Mouse (Mus musculus) lung, postnatal 36 days (tissue): Measurements from ENCODE around the gene Serinc4.

Experiments used
- DNase-seq: peaks from one replicate; pipeline ENCODE4 v3.0.0; 2022; ENCODE audit warnings: mixed read lengths

Serinc4 gene

GRCm38 (mm10) chr2:121447006-121447405 lies 9.6 kb downstream of the Serinc4 start:
- DNase-seq, result no peak

GRCm38 (mm10) chr2:121446506-121446905 lies 10.1 kb downstream of the Serinc4 start:
- DNase-seq, result no peak

DNA sequence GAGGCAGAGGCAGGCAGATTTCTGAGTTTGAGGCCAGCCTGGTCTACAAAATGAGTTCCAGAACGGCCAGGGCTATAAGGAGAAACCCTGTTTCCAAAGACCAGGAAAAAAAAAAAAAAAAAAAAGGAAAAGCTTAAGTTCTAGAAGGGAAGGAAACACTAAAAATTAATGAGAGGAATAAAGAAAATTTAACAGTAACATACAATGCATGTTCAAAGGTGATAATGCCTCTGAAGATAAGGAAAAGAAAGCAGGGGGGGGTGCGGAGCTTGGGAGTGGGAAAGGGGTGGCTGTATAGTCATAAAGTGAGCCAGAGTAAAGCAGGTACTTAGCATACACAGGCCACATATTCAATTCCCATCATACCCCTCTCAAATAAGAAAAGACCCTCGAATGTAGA lies 11.5 kb downstream of the Serinc4 start:
- no peak for DNase-seq

GRCm38 (mm10) chr2:121444178-121444577 lies 12.4 kb downstream of the Serinc4 start, which contains the start of gene Ell3:
TSS of gene Ell3 (minus strand) at chr2:121444278.
- no peak for DNase-seq

- DNase-seq, result peak; percentile 9
These were observed 13.6 kb downstream of the Serinc4 start for GRCm38 (mm10) chr2:121443068-121443349.

- peak; percentile 90 for DNase-seq
These were observed 14.1 kb downstream of the Serinc4 start for GRCm38 (mm10) chr2:121442259-121443067.

- peak; percentile 10 for DNase-seq
These were observed 14.8 kb downstream of the Serinc4 start for GRCm38 (mm10) chr2:121441800-121442199.

DNA sequence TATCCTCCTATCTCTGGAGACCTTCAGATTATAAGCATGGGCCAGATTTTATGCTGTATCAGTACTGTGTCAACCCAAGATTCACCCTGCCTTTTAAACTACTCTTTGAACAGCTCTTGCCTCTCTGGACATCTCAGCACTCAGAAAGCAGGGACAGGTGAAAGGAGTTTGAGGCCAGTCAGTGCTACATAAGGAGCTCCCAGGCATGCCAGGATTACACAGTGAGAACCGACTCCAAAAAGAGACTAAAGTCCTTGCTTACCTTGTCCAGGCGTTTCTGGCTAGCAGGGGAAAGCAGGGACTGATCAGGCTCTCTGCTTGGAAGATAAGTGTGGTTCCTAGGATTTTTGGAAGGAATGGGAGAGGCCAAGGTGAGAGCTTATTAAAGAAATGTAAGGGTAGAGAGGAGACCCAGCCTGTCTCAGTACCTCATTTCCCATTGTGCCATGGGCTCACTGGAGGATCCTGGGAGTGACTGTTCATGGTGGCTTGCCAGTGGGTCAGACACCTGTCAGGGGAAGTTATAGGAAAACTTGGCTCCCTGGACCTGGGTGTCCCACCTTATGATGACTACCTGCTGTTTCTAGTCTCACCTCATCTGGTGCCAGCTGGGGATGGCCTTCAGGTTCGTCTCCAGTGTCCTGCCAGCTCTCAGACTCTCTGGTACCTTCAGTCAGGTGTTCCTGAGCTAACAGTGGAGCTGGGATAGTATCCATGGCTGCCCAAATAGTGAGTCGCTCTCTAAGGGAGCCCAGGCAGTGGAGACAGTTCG lies 15.6 kb downstream of the Serinc4 start:
- DNase-seq, result no peak

DNA sequence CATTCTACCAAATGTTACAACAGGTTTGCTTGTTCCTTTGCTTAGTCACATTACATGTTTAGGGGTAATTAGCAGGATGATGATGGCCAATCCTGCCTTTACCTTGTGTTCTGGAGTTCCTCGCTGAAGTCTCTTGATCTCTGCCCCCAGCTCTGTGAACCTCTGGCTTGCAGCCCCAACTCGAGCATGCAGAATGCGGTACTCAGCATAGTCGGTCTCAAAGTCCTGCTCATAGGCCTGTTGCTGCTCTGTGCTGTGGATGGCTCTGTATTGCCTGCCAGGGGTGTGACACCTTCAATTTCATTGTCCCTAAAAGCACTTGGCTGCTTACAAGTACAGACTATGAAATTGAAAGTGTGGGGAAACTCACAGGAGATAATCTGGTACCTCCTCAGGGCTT lies 16.8 kb downstream of the Serinc4 start:
- no peak for DNase-seq

DNA sequence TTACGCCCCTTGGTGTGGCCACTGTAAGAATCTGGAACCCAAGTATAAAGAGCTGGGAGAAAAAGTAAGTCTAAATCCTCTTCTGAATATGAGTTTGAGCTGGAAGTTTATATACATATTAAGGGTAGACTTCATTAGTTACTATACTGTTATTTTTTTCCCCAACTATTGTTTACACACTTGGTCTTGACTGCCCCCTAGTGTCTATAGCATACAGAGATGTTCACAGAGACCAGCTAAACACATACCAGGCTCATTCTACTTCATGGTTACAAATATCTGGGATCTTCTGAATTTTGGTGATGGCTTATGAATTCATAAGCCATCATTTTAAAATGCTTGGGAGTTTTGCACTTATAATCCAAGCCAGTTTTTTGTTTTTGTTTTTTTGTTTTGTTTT lies 21.7 kb downstream of the Serinc4 start:
- DNase-seq, result peak; percentile 65

DNA sequence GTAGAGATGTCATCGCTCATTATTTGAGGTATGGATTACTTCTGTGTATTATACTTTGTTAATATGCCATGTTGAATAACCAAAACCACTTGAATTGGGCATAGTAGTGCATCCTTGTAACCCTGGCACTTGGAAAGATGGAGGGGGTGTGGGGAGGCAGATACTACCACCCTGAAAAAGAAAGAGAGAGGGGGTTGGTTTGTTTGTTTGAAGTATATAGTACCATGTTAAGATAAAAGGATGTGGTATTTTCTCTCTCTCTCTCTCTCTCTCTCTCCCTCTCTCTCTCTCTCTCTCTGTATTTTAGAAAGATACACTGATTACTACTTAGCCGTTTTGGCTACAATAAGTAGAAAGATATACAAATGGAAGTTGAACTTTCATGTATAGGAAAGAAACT lies 30.7 kb downstream of the Serinc4 start:
- DNase-seq, result no peak

- DNase-seq, result no peak
These were observed 33.4 kb downstream of the Serinc4 start for GRCm38 (mm10) chr2:121423166-121423565.

- no peak for DNase-seq
These were observed 38.1 kb downstream of the Serinc4 start for GRCm38 (mm10) chr2:121418476-121418875.

DNA sequence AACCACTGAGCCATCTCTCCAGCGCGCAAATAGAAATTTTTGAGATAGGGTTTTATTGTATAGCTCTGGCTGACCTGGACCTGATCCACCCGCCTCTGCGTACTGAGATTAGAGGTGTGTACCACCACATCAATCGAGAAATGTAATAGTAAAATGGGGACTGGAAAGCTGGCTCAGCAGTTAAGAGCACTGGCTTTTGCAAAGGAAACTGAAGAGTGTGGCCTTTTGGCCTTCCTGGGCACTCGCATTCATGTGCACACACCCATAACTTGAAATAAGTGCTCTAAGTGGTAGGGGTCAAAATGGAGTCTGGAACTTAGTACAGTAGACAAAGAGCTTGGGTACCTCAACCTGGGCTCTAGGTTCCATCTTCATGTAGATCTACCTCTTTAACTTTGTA lies 40.2 kb downstream of the Serinc4 start:
- no peak for DNase-seq

DNA sequence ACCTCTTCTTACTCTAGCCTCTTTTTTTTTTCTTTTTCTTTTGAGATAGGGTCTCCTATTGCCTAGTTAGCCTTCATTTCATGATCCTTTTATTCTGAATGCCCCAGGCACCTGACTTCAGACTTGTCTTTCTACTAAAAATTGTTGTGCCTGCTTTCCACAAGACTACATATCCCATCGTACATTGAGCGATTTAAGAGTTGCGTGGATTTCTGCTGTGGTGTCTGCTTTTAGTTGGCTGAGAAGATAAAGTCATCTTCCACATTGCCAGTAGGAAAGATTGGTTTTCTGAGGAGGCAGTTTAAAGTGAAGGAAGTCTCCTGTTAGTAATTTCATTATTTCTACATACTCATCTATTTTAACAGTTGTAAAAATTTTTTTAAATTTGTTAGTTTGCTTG lies 41.0 kb downstream of the Serinc4 start:
- no peak for DNase-seq

DNA sequence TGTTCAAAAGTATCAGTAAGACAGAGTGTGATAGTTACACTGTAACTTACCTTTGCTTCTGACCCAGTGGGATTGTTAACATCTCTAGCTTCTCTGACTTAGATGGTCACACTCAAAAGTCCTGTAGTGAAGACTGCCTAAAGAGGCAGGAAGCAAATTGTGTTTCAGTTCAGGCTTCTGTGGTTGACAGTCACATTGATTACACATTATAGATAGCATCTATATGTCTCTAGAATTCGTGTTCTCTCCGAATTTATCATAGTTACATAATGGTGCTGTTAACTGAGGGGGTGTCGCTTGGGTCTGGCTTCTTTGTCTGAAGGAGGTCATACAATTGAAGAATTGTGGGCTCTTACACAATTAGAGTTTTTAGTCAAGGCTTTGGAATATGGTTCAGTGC lies 41.5 kb downstream of the Serinc4 start:
- no peak for DNase-seq

DNA sequence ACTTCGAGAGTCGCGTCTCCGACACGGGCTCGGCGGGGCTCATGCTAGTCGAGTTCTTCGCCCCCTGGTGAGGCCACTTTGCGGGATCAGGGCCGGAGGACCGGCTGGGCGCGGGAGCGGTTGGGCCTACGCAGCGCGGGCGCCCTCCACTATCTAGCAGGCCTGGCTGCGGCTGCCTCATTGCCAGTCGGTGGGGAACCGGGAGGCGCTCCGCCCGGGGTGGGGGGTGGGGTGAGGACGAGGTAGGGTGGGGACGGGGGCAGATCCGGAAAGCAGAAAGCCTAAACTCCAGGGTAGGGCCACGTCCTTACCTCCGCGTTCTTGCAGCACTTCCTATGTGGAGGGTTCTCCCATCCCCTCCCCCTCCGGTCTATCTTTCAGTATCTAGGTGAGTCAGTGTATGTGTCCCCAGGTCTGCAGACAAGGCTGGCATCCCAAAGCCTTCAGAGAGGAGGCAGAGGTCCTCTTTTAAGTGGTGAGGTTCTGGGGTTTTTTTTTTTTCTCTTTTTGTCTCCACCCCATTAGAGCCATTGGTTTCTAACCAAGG lies 42.4 kb downstream of the Serinc4 start:
- DNase-seq, result peak; percentile 72

DNA sequence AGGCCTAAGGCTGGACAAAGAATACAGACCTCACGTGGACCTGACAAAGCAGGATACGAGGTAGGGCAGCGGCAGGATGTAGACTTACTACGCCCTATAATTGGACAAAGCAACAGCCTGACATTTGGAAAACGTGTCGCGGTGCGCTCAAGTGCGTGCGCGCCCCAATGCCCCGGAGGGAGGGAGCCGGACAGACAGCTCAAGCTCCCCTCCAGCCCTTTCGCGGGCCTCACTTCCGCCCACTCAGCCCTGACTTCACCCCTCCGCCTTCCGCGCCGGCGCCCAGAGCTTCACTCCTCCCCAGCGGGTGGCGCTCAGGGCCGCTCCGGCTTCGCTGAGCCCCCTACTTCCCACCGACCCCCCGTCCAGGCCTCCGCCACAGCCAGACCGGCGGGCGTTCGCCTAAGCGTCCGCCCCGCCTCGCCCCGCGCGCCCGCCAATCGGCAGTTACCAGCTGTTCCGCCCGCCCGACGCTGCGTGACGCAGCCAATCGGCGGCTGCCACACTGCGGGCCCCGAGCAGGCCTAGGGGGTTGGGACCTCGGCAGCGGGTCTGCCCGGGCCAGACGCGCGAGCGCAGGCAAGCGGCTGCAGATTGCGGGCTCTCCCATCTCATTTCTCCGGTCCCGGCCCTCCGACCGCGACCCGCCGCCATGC lies 43.1 kb downstream of the Serinc4 start, which contains the start of the genes Pdia3 and Catsper2:
Gene Pdia3, plus strand, starts transcription at position 389 of the 656 bp plus-strand sequence.
Gene Catsper2, minus strand, starts transcription at position 406 of the 656 bp plus-strand sequence.
- DNase-seq, result peak; percentile 96

- no peak for DNase-seq
These were observed 43.7 kb downstream of the Serinc4 start for GRCm38 (mm10) chr2:121412843-121413386.

GRCm38 (mm10) chr2:121408160-121408559 lies 48.4 kb downstream of the Serinc4 start:
- peak; percentile 32 for DNase-seq

DNA sequence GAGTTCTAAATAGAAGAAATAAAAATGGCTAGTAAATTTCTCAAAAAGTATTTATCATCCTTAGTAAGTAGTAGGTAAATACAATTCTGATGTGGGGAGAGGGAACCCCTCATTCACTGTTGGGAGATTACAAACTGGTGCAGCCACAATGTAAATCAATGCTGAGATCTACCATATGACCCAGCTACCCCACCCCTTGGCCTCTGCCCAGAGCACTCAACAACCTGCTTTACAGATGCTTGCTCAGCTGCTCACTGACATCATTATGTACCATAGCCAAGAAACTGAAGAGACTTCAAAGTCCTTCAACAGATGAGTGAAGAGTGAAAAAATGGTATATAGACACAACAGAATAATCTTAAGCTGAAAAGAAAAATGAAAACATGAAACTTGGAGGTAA lies 53.3 kb downstream of the Serinc4 start:
- DNase-seq, result peak; percentile 14

- peak; percentile 87 for DNase-seq
These were observed 60.0 kb downstream of the Serinc4 start for GRCm38 (mm10) chr2:121396624-121397023.
